Mouse (Mus musculus) intestine, embryonic 15.5 days (tissue): Measurements from ENCODE around the gene Lnpep. TPM values are rescaled to one million over a fixed set of nuclear protein-coding genes. Genes with fewer than 3 reads are reported as not detected.

ENCODE experiments used
- ATAC-seq: fragments of 200-750 bp; cut with Nextera tagmentation; 2 replicates; pipeline ENCODE4 v1.8.0; 2017; ENCODE audit warnings: moderate TSS enrichment, moderate library complexity
- H3K27ac ChIP-seq: fragments of 300-500 bp; sonication (generic); 2 replicates; pipeline ENCODE4 v1.5.1; 2015; ENCODE audit warnings: mild to moderate bottlenecking, inconsistent platforms
- H3K27me3 ChIP-seq: fragments of 300-500 bp; sonication (generic); replicated peaks from 2 replicates; pipeline ENCODE4 v1.6.1; 2015; ENCODE audit warnings: inconsistent platforms
- H3K36me3 ChIP-seq: fragments of 300-500 bp; sonication (generic); 2 replicates; pipeline ENCODE4 v1.6.1; 2015; ENCODE audit warnings: inconsistent platforms
- H3K4me1 ChIP-seq: fragments of 300-500 bp; sonication (generic); replicated peaks from 2 replicates; pipeline ENCODE4 v1.6.1; 2015; ENCODE audit warnings: inconsistent platforms
- H3K4me2 ChIP-seq: fragments of 300-500 bp; sonication (generic); replicated peaks from 2 replicates; pipeline ENCODE4 v1.6.1; 2015; ENCODE audit warnings: mild to moderate bottlenecking, inconsistent platforms
- H3K4me3 ChIP-seq: fragments of 300-500 bp; sonication (generic); replicated peaks from 2 replicates; pipeline ENCODE4 v1.5.1; 2015; ENCODE audit warnings: inconsistent platforms
- H3K9ac ChIP-seq: fragments of 300-500 bp; sonication (generic); 2 replicates; pipeline ENCODE4 v1.6.1; 2015; ENCODE audit warnings: inconsistent platforms
- H3K9me3 ChIP-seq: fragments of 300-500 bp; sonication (generic); 2 replicates; pipeline ENCODE4 v1.6.1; 2016; ENCODE audit warnings: inconsistent platforms
- WGBS: fragments of 180-500 bp; shearing (Covaris S2); methylation state at CpG from one replicate; pipeline ENCODE4 v1.1.7; 2015; 5-methylcytosine and 5-hydroxymethylcytosine counted together
- polyA plus RNA-seq: library from polyadenylated mRNA; unstranded; fragments of >200 nt; fragmentation: Nextera tagmentation; extraction: Ambion mirVana; gene quantifications from 2 replicates; pipeline ENCODE4 v1.2.1, GENCODE M21; 2015

Gene Lnpep
- polyA plus RNA-seq, 1 experiment from 2014 or later: 7.8 TPM

GRCm38 (mm10) chr17:17602786-17603185 is 22.1 kb downstream of the Lnpep start:
- Histone ChIP-seq H3K4me2 (no peak overlapping the region), H3K4me1 (no peaks in the 10 kb centered on the region), H3K36me3 (no peaks in the 10 kb centered on the region), H3K27me3 (no peaks in the 10 kb centered on the region), H3K9me3 (no peaks in the 10 kb centered on the region), H3K4me3 (no peak overlapping the region), H3K27ac (no peak overlapping the region), H3K9ac (no peak overlapping the region)
- ATAC-seq: no peak

DNA sequence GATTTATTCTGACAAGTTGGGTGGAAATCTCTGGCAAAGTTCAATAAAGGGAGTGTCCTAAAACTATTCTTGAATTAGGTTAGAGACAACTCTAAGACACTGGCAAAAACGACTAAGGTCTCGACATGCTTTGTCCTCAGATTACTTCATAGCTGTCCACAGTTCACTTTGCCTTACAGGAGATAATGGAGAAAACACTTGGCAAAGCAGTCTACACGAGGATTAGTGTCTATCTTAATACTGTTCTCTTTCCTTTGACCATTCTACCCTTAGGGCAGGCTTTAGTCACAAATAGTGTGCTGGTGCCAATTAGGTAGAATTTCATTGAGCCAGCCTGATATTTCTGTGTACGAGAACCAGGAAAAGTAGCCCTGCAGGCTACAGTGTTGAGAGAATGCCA is 22.5 kb downstream of the Lnpep start:
- Histone ChIP-seq H3K36me3 (no peaks in the 10 kb centered on the region), H3K9ac (no peak overlapping the region), H3K9me3 (no peaks in the 10 kb centered on the region), H3K27ac (no peak overlapping the region), H3K27me3 (no peaks in the 10 kb centered on the region), H3K4me3 (no peak overlapping the region), H3K4me2 (no peak overlapping the region), H3K4me1 (no peaks in the 10 kb centered on the region)
- no peak for ATAC-seq
- 68% methylated on average over 4 of the region's 4 CpGs for WGBS

- Histone ChIP-seq H3K27ac (no peak overlapping the region), H3K9ac (no peak overlapping the region)
- 39% methylated on average over 3 of the region's 3 CpGs for WGBS
Observed at GRCm38 (mm10) chr17:17600804-17601252, 24.0 kb downstream of the Lnpep start.

GRCm38 (mm10) chr17:17600001-17600400 is 24.8 kb downstream of the Lnpep start:
- H3K4me1 ChIP-seq: no peaks in the 10 kb centered on the region
- H3K27ac ChIP-seq: no peak overlapping the region
- H3K4me3 ChIP-seq: no peak overlapping the region
- H3K4me2 ChIP-seq: no peak overlapping the region
- no peaks in the 10 kb centered on the region for H3K9me3 ChIP-seq
- WGBS: 71% methylated on average over 1 of the region's 1 CpGs
- no peak overlapping the region for H3K9ac ChIP-seq
- H3K36me3 ChIP-seq: no peaks in the 10 kb centered on the region
- no peaks in the 10 kb centered on the region for H3K27me3 ChIP-seq
- ATAC-seq: no peak

More at GRCm38 (mm10) chr17:17600804-17601252, 24.0 kb downstream of the Lnpep start:
- no peaks in the 10 kb centered on the region for H3K9me3 ChIP-seq
- ATAC-seq: no peak
- no peaks in the 10 kb centered on the region for H3K4me1 ChIP-seq
- H3K4me2 ChIP-seq: no peak overlapping the region
- no peak overlapping the region for H3K4me3 ChIP-seq
- H3K27me3 ChIP-seq: no peaks in the 10 kb centered on the region
- H3K36me3 ChIP-seq: no peaks in the 10 kb centered on the region

DNA sequence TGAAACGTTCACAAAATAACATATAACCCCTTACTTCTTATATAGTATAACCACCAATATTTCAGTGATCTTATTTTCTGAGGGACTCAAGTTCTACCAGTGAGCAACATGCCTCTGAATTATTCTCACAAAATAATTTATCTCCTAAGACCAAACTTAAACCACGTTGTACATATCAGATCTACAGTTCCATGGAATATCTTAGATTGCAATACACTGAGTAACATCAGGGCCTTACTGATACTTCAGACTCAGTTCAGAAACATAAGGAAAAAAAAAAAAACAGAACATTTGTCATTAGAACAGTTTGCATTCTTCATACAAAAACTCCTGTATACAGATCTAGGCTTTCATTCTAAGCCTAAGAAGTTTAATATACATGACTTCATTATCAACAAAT is 26.5 kb downstream of the Lnpep start:
- H3K4me1 ChIP-seq: no peaks in the 10 kb centered on the region
- 79% methylated on average over 2 of the region's 2 CpGs for WGBS
- H3K27ac ChIP-seq: no peak overlapping the region
- no peaks in the 10 kb centered on the region for H3K9me3 ChIP-seq
- H3K9ac ChIP-seq: no peak overlapping the region
- no peaks in the 10 kb centered on the region for H3K36me3 ChIP-seq
- H3K4me3 ChIP-seq: no peak overlapping the region
- ATAC-seq: no peak
- no peak overlapping the region for H3K4me2 ChIP-seq
- H3K27me3 ChIP-seq: no peaks in the 10 kb centered on the region

- no peak overlapping the region for H3K9ac ChIP-seq
- no peaks in the 10 kb centered on the region for H3K27me3 ChIP-seq
- H3K27ac ChIP-seq: no peak overlapping the region
- no peak overlapping the region for H3K4me3 ChIP-seq
- ATAC-seq: no peak
- 54% methylated on average over 1 of the region's 1 CpGs for WGBS
- no peaks in the 10 kb centered on the region for H3K36me3 ChIP-seq
- no peaks in the 10 kb centered on the region for H3K9me3 ChIP-seq
- H3K4me2 ChIP-seq: no peak overlapping the region
- H3K4me1 ChIP-seq: no peaks in the 10 kb centered on the region
Observed at GRCm38 (mm10) chr17:17592926-17593325, 31.9 kb downstream of the Lnpep start.

DNA sequence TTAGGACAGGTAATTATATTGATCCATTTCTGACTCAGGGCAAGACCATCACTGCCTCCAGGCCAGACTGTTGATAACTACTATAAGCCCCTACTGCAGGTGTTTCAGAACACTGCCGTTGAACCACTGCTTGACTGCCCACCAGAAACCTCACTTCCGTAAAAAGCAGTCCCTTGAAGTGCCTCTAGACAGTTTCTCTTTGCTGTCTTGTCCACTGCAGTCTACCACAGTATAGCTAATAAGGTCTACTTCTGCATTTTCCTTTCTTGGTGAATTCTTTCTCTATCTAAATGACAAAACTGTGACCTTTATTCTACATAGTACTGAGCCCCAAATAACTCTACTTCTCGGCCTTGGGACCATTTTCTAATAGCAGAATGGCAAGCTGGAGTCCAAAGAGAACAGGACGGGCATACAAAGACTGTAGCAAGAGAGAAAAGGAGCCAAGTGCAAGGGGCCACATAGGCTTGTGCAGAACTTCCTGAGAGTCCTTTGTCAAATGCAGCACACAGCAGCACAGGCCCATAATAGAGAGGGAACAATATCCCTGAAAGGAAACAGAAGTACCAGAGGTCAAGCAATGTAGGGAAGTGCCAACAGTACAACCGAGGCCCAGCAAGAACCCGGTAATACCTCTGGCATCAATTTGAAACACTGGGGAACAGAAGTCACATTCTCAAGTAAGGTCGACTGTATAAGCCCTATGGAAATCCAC is 37.4 kb downstream of the Lnpep start:
- no peak overlapping the region for H3K9ac ChIP-seq
- no peak for ATAC-seq

DNA sequence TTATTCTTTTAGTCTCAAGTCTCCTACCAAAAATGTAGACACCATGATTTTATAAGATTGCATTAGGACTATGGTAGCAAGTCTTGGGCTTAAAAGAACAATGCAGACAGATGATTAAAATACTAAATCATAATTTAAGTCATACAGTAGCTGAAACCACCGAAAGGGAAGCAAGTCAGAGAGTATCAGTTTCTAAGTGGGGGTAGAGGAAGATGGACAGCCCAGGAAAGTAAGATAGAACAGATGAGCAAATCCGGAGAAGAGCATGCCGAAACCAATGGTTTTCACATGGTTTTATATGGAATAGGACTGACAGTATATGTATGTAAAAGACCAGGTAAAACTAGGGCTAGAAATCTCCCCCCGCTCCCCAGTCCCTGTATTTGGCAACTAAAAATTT is 39.7 kb downstream of the Lnpep start:
- H3K27ac ChIP-seq: no peak overlapping the region
- 84% methylated on average over 4 of the region's 4 CpGs for WGBS
- H3K27me3 ChIP-seq: no peaks in the 10 kb centered on the region
- no peak for ATAC-seq
- no peaks in the 10 kb centered on the region for H3K36me3 ChIP-seq
- no peak overlapping the region for H3K9ac ChIP-seq
- no peaks in the 10 kb centered on the region for H3K9me3 ChIP-seq
- no peak overlapping the region for H3K4me2 ChIP-seq
- H3K4me3 ChIP-seq: no peak overlapping the region
- no peaks in the 10 kb centered on the region for H3K4me1 ChIP-seq

More for the DNA sequence above, 37.4 kb downstream of the Lnpep start:
- no peaks in the 10 kb centered on the region for H3K36me3 ChIP-seq
- H3K4me3 ChIP-seq: no peak overlapping the region
- no peak overlapping the region for H3K4me2 ChIP-seq
- no peaks in the 10 kb centered on the region for H3K27me3 ChIP-seq
- no peak overlapping the region for H3K27ac ChIP-seq
- H3K4me1 ChIP-seq: no peaks in the 10 kb centered on the region
- no peaks in the 10 kb centered on the region for H3K9me3 ChIP-seq
- 81% methylated on average over 7 of the region's 7 CpGs for WGBS

DNA sequence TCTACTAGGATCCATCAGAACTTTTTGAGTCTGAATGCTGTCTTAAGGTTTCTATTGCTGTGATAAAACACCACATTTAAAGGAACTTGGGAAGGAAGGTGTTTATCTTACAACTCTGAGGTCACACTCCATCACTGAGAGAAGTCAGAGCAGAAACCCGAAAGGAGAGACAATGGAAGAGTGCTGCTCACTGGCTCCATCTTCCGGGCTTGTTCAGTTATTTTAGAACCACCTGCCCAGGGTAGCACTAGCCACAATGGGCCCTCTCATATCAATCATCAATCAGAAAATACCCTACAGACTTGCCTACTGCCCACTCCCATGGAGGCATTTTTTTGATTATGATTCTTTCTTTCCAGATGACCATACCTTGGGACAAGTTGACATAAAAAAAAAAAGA is 41.0 kb downstream of the Lnpep start:
- Histone ChIP-seq H3K36me3 (0 out of 2 replicates have a peak, but pooled peaks cover 2% of the 10 kb centered on the region), H3K4me1 (no peaks in the 10 kb centered on the region), H3K4me3 (no peak overlapping the region), H3K4me2 (no peak overlapping the region), H3K27ac (no peak overlapping the region), H3K27me3 (no peaks in the 10 kb centered on the region), H3K9ac (no peak overlapping the region), H3K9me3 (no peaks in the 10 kb centered on the region)
- no peak for ATAC-seq
- 52% methylated on average over 2 of the region's 2 CpGs for WGBS

DNA sequence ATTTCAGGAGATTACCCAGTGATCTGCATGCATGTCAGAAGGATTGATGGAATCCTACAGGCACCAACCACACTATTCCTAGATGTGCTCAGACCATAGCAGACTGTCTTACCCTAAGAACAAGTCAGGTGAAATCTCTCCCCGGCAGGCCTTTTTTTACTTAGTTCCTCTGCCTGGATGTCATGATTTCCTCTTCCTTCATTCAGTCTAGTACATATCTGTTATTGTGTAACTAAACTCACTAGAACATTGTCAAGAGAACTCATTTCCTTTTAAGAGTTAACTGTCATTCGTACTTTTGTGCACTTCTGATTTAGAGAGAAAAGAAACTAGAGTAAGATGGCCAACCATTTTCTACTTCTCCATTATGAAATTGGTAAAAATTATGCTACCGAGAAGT is 43.6 kb downstream of the Lnpep start:
- no peaks in the 10 kb centered on the region for H3K27me3 ChIP-seq
- no peak for ATAC-seq
- no peak overlapping the region for H3K4me2 ChIP-seq
- H3K27ac ChIP-seq: no peak overlapping the region
- H3K4me3 ChIP-seq: no peak overlapping the region
- H3K9me3 ChIP-seq: no peaks in the 10 kb centered on the region
- WGBS: 78% methylated on average over 3 of the region's 3 CpGs
- 0 out of 2 replicates have a peak, but pooled peaks cover 4% of the 10 kb centered on the region for H3K36me3 ChIP-seq
- H3K4me1 ChIP-seq: no peaks in the 10 kb centered on the region
- H3K9ac ChIP-seq: no peak overlapping the region

GRCm38 (mm10) chr17:17576399-17576798 is 48.5 kb downstream of the Lnpep start:
- Histone ChIP-seq H3K4me2 (no peak overlapping the region), H3K4me1 (no peaks in the 10 kb centered on the region), H3K9me3 (no peaks in the 10 kb centered on the region), H3K27ac (no peak overlapping the region), H3K9ac (no peak overlapping the region), H3K27me3 (no peaks in the 10 kb centered on the region), H3K36me3 (peaks cover 4% of the 10 kb centered on the region; the same call in 1 of the 2 replicates), H3K4me3 (no peak overlapping the region)
- WGBS: 94% methylated on average over 9 of the region's 9 CpGs
- ATAC-seq: no peak

- Histone ChIP-seq H3K4me1 (no peaks in the 10 kb centered on the region), H3K27me3 (no peaks in the 10 kb centered on the region), H3K9ac (no peak overlapping the region), H3K4me3 (no peak overlapping the region), H3K4me2 (no peak overlapping the region), H3K36me3 (0 out of 2 replicates have a peak, but pooled peaks cover 8% of the 10 kb centered on the region), H3K9me3 (no peaks in the 10 kb centered on the region), H3K27ac (no peak overlapping the region)
- 58% methylated on average over 3 of the region's 3 CpGs for WGBS
- no peak for ATAC-seq
Observed at GRCm38 (mm10) chr17:17567071-17567470, 57.8 kb downstream of the Lnpep start.

- ATAC-seq: no peak
- H3K27me3 ChIP-seq: no peaks in the 10 kb centered on the region
- 84% methylated on average over 3 of the region's 3 CpGs for WGBS
Observed at GRCm38 (mm10) chr17:17548958-17549357, 75.9 kb downstream of the Lnpep start.

More at GRCm38 (mm10) chr17:17548958-17549357, 75.9 kb downstream of the Lnpep start:
- Histone ChIP-seq H3K4me2 (no peak overlapping the region), H3K27ac (no peak overlapping the region), H3K36me3 (no peaks in the 10 kb centered on the region), H3K4me3 (no peak overlapping the region), H3K9ac (no peak overlapping the region), H3K4me1 (no peaks in the 10 kb centered on the region), H3K9me3 (no peaks in the 10 kb centered on the region)
